Mouse (Mus musculus) stomach, embryonic 15.5 days (tissue): ENCODE measurements around the gene Zfp935. TPM values are rescaled to one million over a fixed set of nuclear protein-coding genes. Genes with fewer than 3 reads are reported as not detected.
A peak's percentile ranks its signal among the peaks of the same experiment; 100 is the strongest.
"Not testable (repeated sequence)": the region's sequence is repeated elsewhere in the genome, so short reads cannot be mapped to it uniquely, and the experiment has no call there.

Experiments
- ATAC-seq: fragments of 200-750 bp; cut with Nextera tagmentation; 2 replicates; pipeline ENCODE4 v1.8.0; 2017; ENCODE audit warnings: low read depth, moderate number of reproducible peaks, moderate TSS enrichment; ENCODE audit not compliant: insufficient read depth, low FRiP score
- H3K27ac ChIP-seq: fragments of 300-500 bp; sonication (generic); 2 replicates; pipeline ENCODE4 v1.5.1; 2015; ENCODE audit warnings: mild to moderate bottlenecking, inconsistent platforms
- H3K27me3 ChIP-seq: fragments of 300-500 bp; sonication (generic); replicated peaks from 2 replicates; pipeline ENCODE4 v1.6.1; 2015; ENCODE audit warnings: inconsistent platforms
- H3K36me3 ChIP-seq: fragments of 300-500 bp; sonication (generic); 2 replicates; pipeline ENCODE4 v1.6.1; 2015; ENCODE audit warnings: inconsistent platforms
- H3K4me1 ChIP-seq: fragments of 300-500 bp; sonication (generic); 2 replicates; pipeline ENCODE4 v1.6.1; 2015; ENCODE audit warnings: inconsistent platforms
- H3K4me2 ChIP-seq: fragments of 300-500 bp; sonication (generic); 2 replicates; pipeline ENCODE4 v1.6.1; 2015; ENCODE audit warnings: mild to moderate bottlenecking, inconsistent platforms
- H3K4me3 ChIP-seq: fragments of 300-500 bp; sonication (generic); replicated peaks from 2 replicates; pipeline ENCODE4 v1.5.1; 2015; ENCODE audit warnings: inconsistent platforms
- H3K9ac ChIP-seq: fragments of 300-500 bp; sonication (generic); 2 replicates; pipeline ENCODE4 v1.6.1; 2015; ENCODE audit warnings: inconsistent platforms
- H3K9me3 ChIP-seq: fragments of 300-500 bp; sonication (generic); 2 replicates; pipeline ENCODE4 v1.6.1; 2016; ENCODE audit warnings: inconsistent platforms
- WGBS: fragments of 180-500 bp; shearing (Covaris S2); methylation state at CpG from one replicate; pipeline ENCODE4 v1.1.7; 2015; 5-methylcytosine and 5-hydroxymethylcytosine counted together
- microRNA-seq: library from miRNA; unstranded; fragments of <30 nt; microRNA quantifications from one replicate; pipeline ENCODE4, GENCODE M21; 2016
- polyA plus RNA-seq: library from polyadenylated mRNA; unstranded; fragments of >200 nt; fragmentation: Nextera tagmentation; extraction: Ambion mirVana; gene quantifications from 2 replicates; pipeline ENCODE4 v1.2.1, GENCODE M21; 2015

Zfp935 gene
- polyA plus RNA-seq: not detected in 2 replicates

GRCm38 (mm10) chr13:62558189-62559110 lies at the start of gene Zfp935:
Gene Zfp935 (minus strand): TSS chr13:62558511.
- H3K4me1 ChIP-seq, H3K27me3 ChIP-seq, H3K9me3 ChIP-seq, H3K36me3 ChIP-seq, H3K27ac ChIP-seq, ATAC-seq: not testable (repeated sequence)
- H3K4me3 ChIP-seq: peak within 1 kb of the TSS; percentile 52
- H3K9ac ChIP-seq: peak within 1 kb of the TSS; percentile 16; the same call in 1 of the 2 replicates
- H3K4me2 ChIP-seq: peak within 1 kb of the TSS; percentile 44
- WGBS: 3% methylated on average over 27 of the region's 27 CpGs

GRCm38 (mm10) chr13:62571099-62571498 lies 12.8 kb upstream of the Zfp935 start, which contains the start of gene Zfp934:
Gene Zfp934 (minus strand): TSS chr13:62571199.
- not testable (repeated sequence) for H3K4me2 ChIP-seq, H3K27ac ChIP-seq, H3K36me3 ChIP-seq, ATAC-seq, H3K27me3 ChIP-seq, H3K9me3 ChIP-seq, H3K4me3 ChIP-seq, H3K4me1 ChIP-seq, H3K9ac ChIP-seq
- WGBS: 86% methylated on average over 4 of the region's 6 CpGs

- not testable (repeated sequence) for H3K4me1 ChIP-seq, H3K27me3 ChIP-seq, H3K9ac ChIP-seq, H3K4me3 ChIP-seq, H3K36me3 ChIP-seq, H3K27ac ChIP-seq, ATAC-seq, H3K4me2 ChIP-seq, H3K9me3 ChIP-seq
- 28% methylated on average over 1 of the region's 1 CpGs for WGBS
Observed at GRCm38 (mm10) chr13:62561696-62562095, 3.4 kb upstream of the Zfp935 start.

- not testable (repeated sequence) for H3K27me3 ChIP-seq, H3K9me3 ChIP-seq, H3K4me1 ChIP-seq, H3K36me3 ChIP-seq, H3K9ac ChIP-seq, H3K4me2 ChIP-seq, H3K27ac ChIP-seq, H3K4me3 ChIP-seq, ATAC-seq
Observed at GRCm38 (mm10) chr13:62530129-62530528, 28.2 kb downstream of the Zfp935 start.

- H3K27me3 ChIP-seq, H3K9ac ChIP-seq, H3K4me1 ChIP-seq, H3K4me2 ChIP-seq, H3K4me3 ChIP-seq, H3K27ac ChIP-seq, ATAC-seq, H3K9me3 ChIP-seq, H3K36me3 ChIP-seq: not testable (repeated sequence)
- 83% methylated on average over 1 of the region's 1 CpGs for WGBS
Observed at GRCm38 (mm10) chr13:62510641-62511420, 47.5 kb downstream of the Zfp935 start.

- H3K4me2 ChIP-seq, H3K4me3 ChIP-seq, H3K9ac ChIP-seq, H3K36me3 ChIP-seq, H3K4me1 ChIP-seq, H3K27ac ChIP-seq, ATAC-seq, H3K9me3 ChIP-seq, H3K27me3 ChIP-seq: not testable (repeated sequence)
- WGBS: 95% methylated on average over 8 of the region's 8 CpGs
Observed at GRCm38 (mm10) chr13:62472661-62473060, 85.7 kb downstream of the Zfp935 start.

GRCm38 (mm10) chr13:62469947-62470346 lies 88.4 kb downstream of the Zfp935 start:
- H3K27ac ChIP-seq, H3K4me2 ChIP-seq, H3K4me1 ChIP-seq, H3K36me3 ChIP-seq, H3K9me3 ChIP-seq, ATAC-seq, H3K9ac ChIP-seq, H3K27me3 ChIP-seq, H3K4me3 ChIP-seq: not testable (repeated sequence)

- not testable (repeated sequence) for H3K36me3 ChIP-seq, H3K4me1 ChIP-seq, H3K27me3 ChIP-seq, H3K9me3 ChIP-seq
- 1% methylated on average over 28 of the region's 28 CpGs for WGBS
- peak within 1 kb of the TSS; percentile 68 for H3K4me3 ChIP-seq
- ATAC-seq: peak; percentile 99
- H3K27ac ChIP-seq: peak within 1 kb of the TSS; percentile 78
- peak within 1 kb of the TSS; percentile 37; the same call in 1 of the 2 replicates for H3K9ac ChIP-seq
- peak within 1 kb of the TSS; percentile 39 for H3K4me2 ChIP-seq
Observed at GRCm38 (mm10) chr13:62466424-62467334, 91.6 kb downstream of the Zfp935 start, which contains the start of gene Gm49359. Gene Gm49359 (minus strand): TSS chr13:62466832.

Small RNAs within 50 kb of the gene (microRNA-seq; reads per million reads assigned to microRNA genes)
- not detected for gene Gm22256

Other genes starting within 250 kb of the Zfp935 start
- gene Gm3604, start 175.3 kb downstream of the Zfp935 start, polyA plus RNA-seq: 5.0 and 5.1 TPM in 2 replicates
- gene Gm49359, start 91.7 kb downstream of the Zfp935 start, polyA plus RNA-seq: 13.3 and 13.4 TPM in 2 replicates
- gene Zfp934, start 12.7 kb upstream of the Zfp935 start, polyA plus RNA-seq: 16.9 and 19.1 TPM in 2 replicates
- gene 6720489N17Rik, start 65.7 kb upstream of the Zfp935 start, polyA plus RNA-seq: 10.3 and 13.7 TPM in 2 replicates
- gene Platr25, start 202.2 kb upstream of the Zfp935 start, polyA plus RNA-seq: 25.6 and 25.8 TPM in 2 replicates
- 9.8 and 11.2 TPM in 2 replicates for gene Gm5141, start 227.3 kb upstream of the Zfp935 start, polyA plus RNA-seq